Mouse (Mus musculus) hindbrain, postnatal 0 days (tissue): ENCODE measurements at regions not wholly inside any gene's neighbourhood (a gene's known extent, or its start where the extent isn't known, plus 50 kb on each side); places are given as distances from the start of the nearest gene placed in this dataset.

ENCODE experiments used
- ATAC-seq: fragments of 200-750 bp; cut with Nextera tagmentation; 2 replicates; pipeline ENCODE4 v1.8.0; 2017; ENCODE audit warnings: mild to moderate bottlenecking, moderate TSS enrichment, moderate library complexity
- DNase-seq: peaks from one replicate; pipeline ENCODE4 v3.0.0-alpha.2; 2015; ENCODE audit warnings: low spot score
- H3K27ac ChIP-seq: fragments of 300-500 bp; sonication (generic); 2 replicates; pipeline ENCODE4 v1.5.1; 2014; ENCODE audit warnings: mild to moderate bottlenecking
- H3K27me3 ChIP-seq: fragments of 300-500 bp; sonication (generic); 2 replicates; pipeline ENCODE4 v1.6.1; 2014; ENCODE audit warnings: low read length, mixed read lengths; ENCODE audit not compliant: insufficient read depth
- H3K36me3 ChIP-seq: fragments of 300-500 bp; sonication (generic); 2 replicates; pipeline ENCODE4 v1.6.1; 2014; ENCODE audit warnings: low read length, mixed read lengths; ENCODE audit not compliant: insufficient read depth
- H3K4me1 ChIP-seq: fragments of 300-500 bp; sonication (generic); 2 replicates; pipeline ENCODE4 v1.6.1; 2014; ENCODE audit warnings: antibody characterized with exemption, low read length, mixed read lengths; ENCODE audit not compliant: insufficient read depth
- H3K4me2 ChIP-seq: fragments of 300-500 bp; sonication (generic); 2 replicates; pipeline ENCODE4 v1.6.1; 2014; ENCODE audit warnings: low read depth, mild to moderate bottlenecking, low read length, moderate library complexity, mixed read lengths
- H3K4me3 ChIP-seq: fragments of 300-500 bp; sonication (generic); 2 replicates; pipeline ENCODE4 v1.5.1; 2014; ENCODE audit warnings: low read length
- H3K9ac ChIP-seq: fragments of 300-500 bp; sonication (generic); replicated peaks from 2 replicates; pipeline ENCODE4 v1.6.1; 2014; ENCODE audit warnings: mild to moderate bottlenecking, low read length, moderate library complexity, mixed read lengths
- H3K9me3 ChIP-seq: fragments of 300-500 bp; sonication (generic); 2 replicates; pipeline ENCODE4 v1.6.1; 2016; ENCODE audit warnings: low read length, mixed read lengths
- CTCF ChIP-seq: IDR thresholded peaks from 2 replicates; pipeline ENCODE4 v1.5.1; 2016; ENCODE audit warnings: antibody characterized with exemption, control low read depth, low read depth
- WGBS: fragments of 180-500 bp; shearing (Covaris S2); extraction: QIAGEN DNeasy Blood & Tissue Kit; methylation state at CpG from one replicate; pipeline ENCODE4 v1.1.7; 2014; 5-methylcytosine and 5-hydroxymethylcytosine counted together

- H3K4me2 ChIP-seq = no peak overlapping the region
- ATAC-seq (no peak), DNase-seq (peak; percentile 60)
- TF ChIP-seq CTCF = peak; percentile 68
- H3K27ac ChIP-seq = no peak overlapping the region
- no peaks in the 10 kb centered on the region for H3K36me3 ChIP-seq
- no peaks in the 10 kb centered on the region for H3K4me1 ChIP-seq
- 23% methylated on average over 3 of the region's 3 CpGs for WGBS
- H3K9me3 ChIP-seq = no peaks in the 10 kb centered on the region
- no peaks in the 10 kb centered on the region for H3K27me3 ChIP-seq
- no peak overlapping the region for H3K9ac ChIP-seq
- no peak overlapping the region for H3K4me3 ChIP-seq
Measured at GRCm38 (mm10) chr8:56682564-56682963, 131.7 kb downstream of the Fbxo8 start.

- Histone ChIP-seq H3K36me3 (no peaks in the 10 kb centered on the region), H3K4me3 (no peak overlapping the region), H3K9me3 (no peaks in the 10 kb centered on the region), H3K27ac (no peak overlapping the region), H3K27me3 (no peaks in the 10 kb centered on the region), H3K4me2 (no peak overlapping the region), H3K4me1 (no peaks in the 10 kb centered on the region), H3K9ac (no peak overlapping the region)
- WGBS = 86% methylated on average over 7 of the region's 7 CpGs
- no peak for ATAC-seq
- TF ChIP-seq CTCF = no peak
- DNase-seq = no peak
Measured at GRCm38 (mm10) chr8:56684352-56684751, 133.5 kb downstream of the Fbxo8 start.

GRCm38 (mm10) chr8:56695436-56695835, 144.5 kb downstream of the Fbxo8 start:
- whole genome bisulfite sequencing = 94% methylated on average over 1 of the region's 1 CpGs
- Histone ChIP-seq H3K9ac (no peak overlapping the region), H3K4me3 (no peak overlapping the region), H3K27me3 (no peaks in the 10 kb centered on the region), H3K36me3 (no peaks in the 10 kb centered on the region), H3K9me3 (no peaks in the 10 kb centered on the region), H3K27ac (no peak overlapping the region), H3K4me1 (no peaks in the 10 kb centered on the region), H3K4me2 (no peak overlapping the region)
- ATAC-seq (no peak), DNase-seq (no peak)
- TF ChIP-seq CTCF = no peak

GRCm38 (mm10) chr8:56700580-56701145, 149.8 kb downstream of the Fbxo8 start:
- 82% methylated on average over 2 of the region's 2 CpGs for WGBS
- no peak overlapping the region for H3K4me3 ChIP-seq
- no peaks in the 10 kb centered on the region for H3K9me3 ChIP-seq
- H3K9ac ChIP-seq = no peak overlapping the region
- no peak overlapping the region for H3K27ac ChIP-seq
- H3K27me3 ChIP-seq = no peaks in the 10 kb centered on the region
- no peak overlapping the region for H3K4me2 ChIP-seq
- no peak for DNase-seq
- ATAC-seq = no peak
- no peak for TF ChIP-seq CTCF
- H3K36me3 ChIP-seq = no peaks in the 10 kb centered on the region
- no peaks in the 10 kb centered on the region for H3K4me1 ChIP-seq

GRCm38 (mm10) chr8:56706377-56706776, 155.5 kb downstream of the Fbxo8 start:
- no peak for TF ChIP-seq CTCF
- no peak for ATAC-seq
- 34% methylated on average over 10 of the region's 10 CpGs for WGBS
- Histone ChIP-seq H3K36me3 (no peaks in the 10 kb centered on the region), H3K9me3 (no peaks in the 10 kb centered on the region), H3K4me2 (peak overlapping the region; percentile 51), H3K27me3 (no peaks in the 10 kb centered on the region), H3K9ac (no peak overlapping the region), H3K4me3 (no peak overlapping the region), H3K4me1 (no peaks in the 10 kb centered on the region), H3K27ac (no peak overlapping the region)
- no peak for DNase-seq

GRCm38 (mm10) chr8:56706941-56707706, 156.2 kb downstream of the Fbxo8 start:
- WGBS = 15% methylated on average over 14 of the region's 14 CpGs
- no peak overlapping the region for H3K27ac ChIP-seq
- no peaks in the 10 kb centered on the region for H3K4me1 ChIP-seq
- peak overlapping the region; percentile 51 for H3K4me2 ChIP-seq
- H3K4me3 ChIP-seq = peak overlapping the region; percentile 10; the same call in 1 of the 2 replicates
- peak; percentile 61 for DNase-seq
- H3K9me3 ChIP-seq = no peaks in the 10 kb centered on the region
- no peaks in the 10 kb centered on the region for H3K36me3 ChIP-seq
- H3K27me3 ChIP-seq = no peaks in the 10 kb centered on the region
- TF ChIP-seq CTCF = no peak
- peak overlapping the region; percentile 1; the same call in 1 of the 2 replicates for H3K9ac ChIP-seq
- peak; percentile 70; the same call in 1 of the 2 replicates for ATAC-seq

- TF ChIP-seq CTCF = no peak
- H3K36me3 ChIP-seq = no peaks in the 10 kb centered on the region
- no peak overlapping the region for H3K9ac ChIP-seq
- H3K27me3 ChIP-seq = no peaks in the 10 kb centered on the region
- no peak overlapping the region for H3K4me3 ChIP-seq
- H3K27ac ChIP-seq = no peak overlapping the region
- DNase-seq (no peak), ATAC-seq (no peak)
- H3K9me3 ChIP-seq = no peaks in the 10 kb centered on the region
- no peaks in the 10 kb centered on the region for H3K4me1 ChIP-seq
- H3K4me2 ChIP-seq = no peak overlapping the region
- WGBS = 73% methylated on average over 1 of the region's 1 CpGs
Measured at GRCm38 (mm10) chr8:56720001-56720400, 169.1 kb downstream of the Fbxo8 start.
